10 mouse cellular contexts compared by ENCODE assay signal in the genomic region with DNA sequence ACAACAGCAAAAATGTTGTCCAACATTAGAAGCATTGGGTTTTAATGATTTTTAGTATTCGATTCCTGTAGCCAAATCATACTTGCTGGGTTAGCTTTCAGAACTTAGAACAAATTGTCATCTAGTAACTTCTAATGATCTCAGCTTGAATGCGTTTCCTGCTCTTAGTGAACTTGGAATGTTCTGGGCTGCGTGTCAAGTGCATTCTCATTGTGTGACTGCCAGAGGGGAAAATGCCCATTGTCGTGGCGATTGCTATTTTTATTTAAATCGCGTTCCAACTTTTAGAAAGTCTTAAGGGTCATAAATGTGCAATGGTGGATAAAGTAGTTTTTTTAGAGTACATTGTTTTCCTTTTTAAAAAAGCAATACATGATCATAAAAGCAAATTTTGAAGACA.
A peak's percentile ranks its signal among the peaks of the same experiment; 100 is the strongest.
DNase-seq lines count a peak whose midpoint lies in the region; ATAC-seq and TF ChIP-seq lines count a peak whose summit lies in the region.
"Had no signal": no experiment of that assay in that cellular context is flagged by ENCODE, and none has a peak within 500 bp of the region (broad histone marks: within the 10 kb centered on the region; RNA-seq: fewer than 3 reads in every experiment).

No protein-coding gene starts in this region.

- H3K27me3 ChIP-seq in kidney, embryonic 15.5 days = no peaks in the 10 kb centered on the region
- H3K27me3 ChIP-seq in heart, embryonic 16.5 days (ENCODE audit: control insufficient read depth, insufficient read depth, low read length) = no peaks in the 10 kb centered on the region
- H3K27me3 ChIP-seq in lung, embryonic 14.5 days (ENCODE audit: insufficient read depth, low read length) = no peaks in the 10 kb centered on the region
- H3K27me3 ChIP-seq in midbrain, embryonic 15.5 days (replicated peaks) = no peaks in the 10 kb centered on the region

- H3K36me3 ChIP-seq in kidney, embryonic 15.5 days = no peaks in the 10 kb centered on the region
- no peaks in the 10 kb centered on the region for H3K36me3 ChIP-seq in heart, embryonic 16.5 days (ENCODE audit: control insufficient read depth, insufficient read depth)
- no peaks in the 10 kb centered on the region for H3K36me3 ChIP-seq in lung, embryonic 14.5 days (ENCODE audit: insufficient read depth)
- H3K36me3 ChIP-seq in midbrain, embryonic 15.5 days (replicated peaks) = no peaks in the 10 kb centered on the region

- H3K27ac ChIP-seq in kidney, embryonic 15.5 days = no peak overlapping the region
- H3K27ac ChIP-seq in heart, embryonic 16.5 days (ENCODE audit: low read length) = peak overlapping the region; percentile 62
- no peak overlapping the region for H3K27ac ChIP-seq in lung, embryonic 14.5 days (ENCODE audit: low read depth)
- no peak overlapping the region for H3K27ac ChIP-seq in midbrain, embryonic 15.5 days

- no peak for TF ChIP-seq POLR2A in brain, embryonic 14.5 days (IDR thresholded peaks at IDR 0.05; ENCODE audit: borderline replicate concordance, extremely low read depth, insufficient read depth, insufficient read length, poor library complexity, severe bottlenecking)

- 74% methylated on average over 7 of the region's 7 CpGs for WGBS in kidney, embryonic 15.5 days
- 37% methylated on average over 7 of the region's 7 CpGs for WGBS in heart, embryonic 16.5 days
- WGBS in lung, embryonic 14.5 days = 70% methylated on average over 7 of the region's 7 CpGs
- WGBS in midbrain, embryonic 15.5 days = 57% methylated on average over 7 of the region's 7 CpGs

- DNase-seq in kidney, adult 18-20 months = peak; percentile 39
- peak; percentile 42 for DNase-seq in brain, embryonic 14.5 days (ENCODE audit: low read depth)
- DNase-seq in lung, embryonic 14.5 days = peak; percentile 26
- no peak for DNase-seq in natural killer cell, adult 2 months (ENCODE audit: low spot score in 2 of 2)
- DNase-seq: liver; retina, postnatal 1 day had no signal

- H3K9ac ChIP-seq in kidney, embryonic 15.5 days = no peak overlapping the region
- H3K9ac ChIP-seq in heart, embryonic 16.5 days (ENCODE audit: low read length) = no peak overlapping the region
- no peak overlapping the region for H3K9ac ChIP-seq in lung, embryonic 14.5 days
- no peak overlapping the region for H3K9ac ChIP-seq in midbrain, embryonic 15.5 days

- no peak for TF ChIP-seq CTCF in brain, embryonic 14.5 days (IDR thresholded peaks at IDR 0.05; ENCODE audit: borderline replicate concordance, extremely low read depth, insufficient read depth, insufficient read length)
- TF ChIP-seq CTCF in lung, embryonic 14.5 days (IDR thresholded peaks at IDR 0.05; ENCODE audit: low read depth) = no peak

- ATAC-seq in kidney, embryonic 15.5 days (replicated peaks; ENCODE audit: low FRiP score) = no peak
- no peak for ATAC-seq in heart, embryonic 16.5 days (replicated peaks; ENCODE audit: extremely low read depth, insufficient read depth, low FRiP score)
- ATAC-seq in lung, embryonic 14.5 days (ENCODE audit: insufficient read depth) = no peak
- no peak for ATAC-seq in midbrain, embryonic 15.5 days (replicated peaks)
- ATAC-seq in cerebellum, adult (ENCODE audit: insufficient number of reproducible peaks, low FRiP score, low TSS enrichment) = no peak

- H3K4me1 ChIP-seq in kidney, embryonic 15.5 days = no peaks in the 10 kb centered on the region
- no peaks in the 10 kb centered on the region for H3K4me1 ChIP-seq in heart, embryonic 16.5 days (ENCODE audit: control insufficient read depth, insufficient read depth, low read length)
- no peaks in the 10 kb centered on the region for H3K4me1 ChIP-seq in lung, embryonic 14.5 days (ENCODE audit: insufficient read depth)
- H3K4me1 ChIP-seq in midbrain, embryonic 15.5 days = peaks cover 3% of the 10 kb centered on the region; the same call in 1 of the 2 replicates

- no peak overlapping the region for H3K4me2 ChIP-seq in kidney, embryonic 15.5 days
- no peak overlapping the region for H3K4me2 ChIP-seq in heart, embryonic 16.5 days (ENCODE audit: low read depth, low read length)
- no peak overlapping the region for H3K4me2 ChIP-seq in lung, embryonic 14.5 days
- no peak overlapping the region for H3K4me2 ChIP-seq in midbrain, embryonic 15.5 days

- H3K4me3 ChIP-seq in kidney, embryonic 15.5 days (replicated peaks) = no peak overlapping the region
- no peak overlapping the region for H3K4me3 ChIP-seq in heart, embryonic 16.5 days (ENCODE audit: low read length)
- H3K4me3 ChIP-seq in lung, embryonic 14.5 days (ENCODE audit: low read depth, low read length) = no peak overlapping the region
- H3K4me3 ChIP-seq in midbrain, embryonic 15.5 days = no peak overlapping the region

- no peaks in the 10 kb centered on the region for H3K9me3 ChIP-seq in kidney, embryonic 15.5 days (replicated peaks)
- H3K9me3 ChIP-seq in heart, embryonic 16.5 days (replicated peaks; ENCODE audit: control insufficient read depth, low read length) = no peaks in the 10 kb centered on the region
- no peaks in the 10 kb centered on the region for H3K9me3 ChIP-seq in lung, embryonic 14.5 days (ENCODE audit: low read depth, low read length)
- H3K9me3 ChIP-seq in midbrain, embryonic 15.5 days = no peaks in the 10 kb centered on the region

Comparison
In these comparisons a context has a peak if more than half of its experiments do, and no peak if none do; other contexts are left out.
1. DNase-seq: peak in kidney, adult 18-20 months (single experiment), brain, embryonic 14.5 days (single experiment) and lung, embryonic 14.5 days (single experiment); none in natural killer cell, adult 2 months (0 of 2).